Mouse (Mus musculus): ENCODE data around the gene Tcp11l2. TPM values are rescaled to one million over a fixed set of nuclear protein-coding genes. Genes with fewer than 3 reads are reported as not detected.

Tcp11l2 gene
- total and polyA plus RNA-seq, 3 experiments, result 0.81 to 4.3 TPM; not detected in 1

DNA sequence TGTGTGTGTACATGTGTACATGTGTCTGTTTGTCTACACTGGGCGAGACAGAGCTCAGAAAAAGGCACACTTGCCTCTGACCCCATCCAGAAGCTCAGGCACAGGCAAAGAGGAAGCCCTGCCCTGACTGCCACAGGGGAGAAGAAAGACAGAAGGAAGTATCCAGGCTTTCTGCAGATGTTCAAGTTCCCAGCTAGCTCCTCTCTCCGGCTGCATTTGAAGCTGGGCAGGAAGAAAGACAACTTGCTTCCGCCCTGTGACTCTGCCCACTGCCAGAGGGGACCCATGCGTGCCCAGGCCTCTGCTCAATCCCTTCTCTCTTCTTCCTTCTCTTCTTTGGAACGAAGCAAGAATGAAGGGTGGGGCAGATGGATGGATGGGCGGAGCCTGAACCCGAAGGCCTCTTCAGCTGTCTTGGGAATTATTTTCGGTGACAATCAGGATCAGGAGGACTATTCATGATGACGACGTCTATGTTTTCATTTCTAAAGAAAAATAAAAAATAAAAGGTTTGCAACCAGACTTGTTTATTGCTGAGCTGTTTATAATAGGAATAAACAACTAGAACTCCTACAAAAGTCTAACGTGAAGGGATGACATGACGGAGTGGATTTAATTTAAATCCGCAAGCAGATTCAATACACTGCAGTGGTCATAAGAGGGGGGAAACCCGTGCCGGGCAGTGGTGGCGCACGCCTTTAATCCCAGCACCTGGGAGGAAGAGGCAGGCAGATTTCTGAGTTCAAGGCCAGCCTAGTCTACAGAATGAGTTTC, 27.1 kb upstream of the Tcp11l2 start:
- Histone ChIP-seq H3K9me3 (replicated peaks; ENCODE audit: insufficient read depth, low read length) (no peaks in the 10 kb centered on the region), H3K27me3 (ENCODE audit: control insufficient read depth in 1 of 2, insufficient read depth in 2 of 2, low read length in 2 of 2) (no peaks in the 10 kb centered on the region), H3K36me3 (ENCODE audit: control insufficient read depth in 1 of 2, insufficient read depth in 2 of 2, low read length in 2 of 2) (peaks cover 0 to 25% of the 10 kb centered on the region in 2 experiments; a peak in 2 of 4 replicates), H3K79me2 (ENCODE audit: control insufficient read depth, insufficient read depth, low read length, poor library complexity) (no peaks in the 10 kb centered on the region), H3K4me1 (ENCODE audit: control insufficient read depth in 1 of 2, insufficient read depth in 2 of 2, low read length in 2 of 2) (peaks cover 3 to 27% of the 10 kb centered on the region in 2 experiments; a peak in 3 of 4 replicates), H3K27ac (ENCODE audit: control insufficient read depth, low read depth, low read length) (peak overlapping the region; percentile 47), H3K9ac (ENCODE audit: control insufficient read depth, low read depth, low read length, poor library complexity, severe bottlenecking) (peak overlapping the region; percentile 45; the same call in 1 of the 2 replicates), H3K4me3 (ENCODE audit: control insufficient read depth in 1 of 2, insufficient read depth in 1 of 2, low read depth in 2 of 2, low read length in 2 of 2) (peak overlapping the region; percentile 3 to 56; a peak in 3 of 4 replicates)
- DNase-seq (ENCODE audit: low read depth, low spot score), result peak; percentile 59
- no peak for TF ChIP-seq TAL1 (IDR thresholded peaks at IDR 0.05; ENCODE audit: low read length)
- TF ChIP-seq ZNF384 (IDR thresholded peaks at IDR 0.05; ENCODE audit: low read depth, low read length), result 0 out of 2 replicates have a peak, but pooled peaks have one; percentile 12
- no peak for TF ChIP-seq HCFC1 (IDR thresholded peaks at IDR 0.05; ENCODE audit: low read depth, low read length)

DNA sequence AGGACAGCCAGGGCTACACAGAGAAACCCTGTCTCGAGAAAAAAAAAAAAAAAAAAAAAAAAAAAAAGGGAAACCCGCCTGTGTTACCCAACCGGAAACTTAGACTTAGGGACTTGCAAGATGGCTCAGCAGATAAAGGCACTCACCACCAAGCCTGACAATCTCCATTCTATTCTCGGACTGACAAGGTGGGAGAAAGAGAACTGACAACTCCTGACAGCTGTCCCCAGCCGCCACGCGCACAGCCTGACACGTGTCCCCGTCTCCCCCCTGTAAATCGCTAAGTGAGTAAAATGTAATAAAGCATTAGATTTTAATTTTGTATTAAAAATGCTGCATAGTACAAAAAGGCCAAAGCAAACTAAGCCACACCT, 26.5 kb upstream of the Tcp11l2 start:
- H3K9ac ChIP-seq (ENCODE audit: control insufficient read depth, low read depth, low read length, poor library complexity, severe bottlenecking), result peak overlapping the region; percentile 56
- DNase-seq (ENCODE audit: low read depth, low spot score), result peak; percentile 89
- H3K36me3 ChIP-seq (ENCODE audit: control insufficient read depth in 1 of 2, insufficient read depth in 2 of 2, low read length in 2 of 2), result peaks cover 0 to 28% of the 10 kb centered on the region in 2 experiments; a peak in 2 of 4 replicates
- H3K27me3 ChIP-seq (ENCODE audit: control insufficient read depth in 1 of 2, insufficient read depth in 2 of 2, low read length in 2 of 2), result no peaks in the 10 kb centered on the region
- no peaks in the 10 kb centered on the region for H3K9me3 ChIP-seq (replicated peaks; ENCODE audit: insufficient read depth, low read length)
- peak overlapping the region; percentile 42 to 56 for H3K4me3 ChIP-seq (ENCODE audit: control insufficient read depth in 1 of 2, insufficient read depth in 1 of 2, low read depth in 2 of 2, low read length in 2 of 2)
- peaks cover 2 to 30% of the 10 kb centered on the region in 2 experiments; a peak in 3 of 4 replicates for H3K4me1 ChIP-seq (ENCODE audit: control insufficient read depth in 1 of 2, insufficient read depth in 2 of 2, low read length in 2 of 2)
- H3K79me2 ChIP-seq (ENCODE audit: control insufficient read depth, insufficient read depth, low read length, poor library complexity), result no peaks in the 10 kb centered on the region
- H3K27ac ChIP-seq (ENCODE audit: control insufficient read depth, low read depth, low read length), result peak overlapping the region; percentile 78
- TF ChIP-seq CHD1 (IDR thresholded peaks at IDR 0.05; ENCODE audit: low read depth, low read length), result no peak
- no peak for TF ChIP-seq MEF2A (IDR thresholded peaks at IDR 0.05; ENCODE audit: extremely low read depth, insufficient replicate concordance, low read depth, low read length, poor library complexity, severe bottlenecking)
- TF ChIP-seq CHD2 (IDR thresholded peaks at IDR 0.05; ENCODE audit: low read length), result no peak
- peak; percentile 83 for TF ChIP-seq TAL1 (IDR thresholded peaks at IDR 0.05; ENCODE audit: low read length)
- TF ChIP-seq JUND (IDR thresholded peaks at IDR 0.05; ENCODE audit: low read depth, low read length), result no peak
- no peak for TF ChIP-seq RAD21 (IDR thresholded peaks at IDR 0.05; ENCODE audit: low read depth, low read length)
- peak; percentile 52; the same call in 1 of the 2 replicates for TF ChIP-seq MAZ (IDR thresholded peaks at IDR 0.05; ENCODE audit: low read depth, low read length)
- TF ChIP-seq BHLHE40 (IDR thresholded peaks at IDR 0.05; ENCODE audit: borderline replicate concordance, low read depth, low read length), result peak; percentile 65; the same call in 1 of the 2 replicates
- TF ChIP-seq NELFE (IDR thresholded peaks at IDR 0.05; ENCODE audit: low read depth, low read length), result no peak
- peak; percentile 89 for TF ChIP-seq TCF12 (IDR thresholded peaks at IDR 0.05; ENCODE audit: low read depth, low read length)
- peak; percentile 96 for TF ChIP-seq MYC (IDR thresholded peaks at IDR 0.05; ENCODE audit: low read depth, low read length)
- no peak; the same call in 1 of the 2 replicates for TF ChIP-seq ZKSCAN1 (IDR thresholded peaks at IDR 0.05; ENCODE audit: low read depth, low read length)
- TF ChIP-seq ETS1 (IDR thresholded peaks at IDR 0.05; ENCODE audit: low read depth, low read length), result peak; percentile 93
- TF ChIP-seq MXI1 (IDR thresholded peaks at IDR 0.05; ENCODE audit: low read depth, low read length), result peak; percentile 100
- TF ChIP-seq GATA1 (IDR thresholded peaks at IDR 0.05; ENCODE audit: low read depth, low read length), result peak; percentile 91
- no peak for TF ChIP-seq ELF1 (IDR thresholded peaks at IDR 0.05; ENCODE audit: low read depth, low read length)
- TF ChIP-seq EP300 (IDR thresholded peaks at IDR 0.05; ENCODE audit: low read depth in 1 of 2, low read length in 2 of 2), result peak; percentile 74 to 81
- peak; percentile 98 for TF ChIP-seq ZNF384 (IDR thresholded peaks at IDR 0.05; ENCODE audit: low read depth, low read length)
- TF ChIP-seq HCFC1 (IDR thresholded peaks at IDR 0.05; ENCODE audit: low read depth, low read length), result peak; percentile 52; the same call in 1 of the 2 replicates
- TF ChIP-seq ZMIZ1 (IDR thresholded peaks at IDR 0.05; ENCODE audit: low read depth, low read length), result no peak
- TF ChIP-seq UBTF (IDR thresholded peaks at IDR 0.05; ENCODE audit: borderline replicate concordance, insufficient read depth, low read depth, low read length), result no peak
- TF ChIP-seq TBP (IDR thresholded peaks at IDR 0.05; ENCODE audit: low read depth, low read length), result peak; percentile 64; the same call in 1 of the 2 replicates
- no peak for TF ChIP-seq USF2 (IDR thresholded peaks at IDR 0.05; ENCODE audit: borderline replicate concordance in 1 of 2, insufficient read depth in 1 of 2, low read depth in 1 of 2, low read length in 2 of 2)
- TF ChIP-seq POLR2A (IDR thresholded peaks at IDR 0.05; ENCODE audit: control insufficient read depth in 1 of 2, insufficient read depth in 1 of 2, low read depth in 1 of 2, low read length in 2 of 2, poor library complexity in 1 of 2), result no peak
- TF ChIP-seq USF1 (IDR thresholded peaks at IDR 0.05; ENCODE audit: low read depth, low read length), result peak; percentile 68; the same call in 1 of the 2 replicates
- TF ChIP-seq GABPA (IDR thresholded peaks at IDR 0.05; ENCODE audit: low read depth, low read length), result no peak
- no peak for TF ChIP-seq ZC3H11A (IDR thresholded peaks at IDR 0.05; ENCODE audit: low read depth, low read length)
- peak; percentile 96 for TF ChIP-seq MAX (IDR thresholded peaks at IDR 0.05; ENCODE audit: low read length)

All from MEL (cell line).